Mouse (Mus musculus) spleen, adult 2 months (tissue): Measurements from ENCODE around the gene Dnal1.

ENCODE experiments used
- CTCF ChIP-seq: fragments of 200-500 bp; IDR thresholded peaks from 2 replicates; pipeline ENCODE4 v1.5.1; 2011; ENCODE audit warnings: mild to moderate bottlenecking, inconsistent platforms; ENCODE audit not compliant: insufficient read depth, insufficient read length, insufficient replicate concordance; ENCODE audit errors: extremely low read depth
- POLR2A ChIP-seq: fragments of 200-500 bp; IDR thresholded peaks from 2 replicates; pipeline ENCODE4 v1.6.1; 2011; ENCODE audit warnings: low read depth, low read length, inconsistent platforms

DNA sequence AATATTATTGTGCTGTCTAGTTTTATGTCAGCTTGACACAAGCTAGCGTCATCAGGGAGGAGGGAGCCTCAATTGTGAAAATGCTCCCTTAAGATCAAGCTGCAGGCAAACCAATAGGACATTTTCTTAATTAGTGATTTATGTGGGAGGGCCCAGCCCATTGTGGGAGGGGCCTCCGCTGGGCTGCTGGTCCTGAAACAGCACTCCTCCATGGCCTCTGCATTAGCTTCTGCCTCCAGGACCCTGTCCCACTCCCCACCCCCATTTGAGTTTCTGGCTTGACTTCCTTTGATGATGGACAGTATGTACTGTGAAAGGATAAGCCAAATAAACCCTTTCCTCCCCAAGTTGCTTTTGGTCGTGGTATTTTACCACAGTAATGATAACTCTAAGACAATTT lies 7.2 kb upstream of the Dnal1 start:
- TF ChIP-seq POLR2A, result no peak
- TF ChIP-seq CTCF, result no peak
